In the genomic region with DNA sequence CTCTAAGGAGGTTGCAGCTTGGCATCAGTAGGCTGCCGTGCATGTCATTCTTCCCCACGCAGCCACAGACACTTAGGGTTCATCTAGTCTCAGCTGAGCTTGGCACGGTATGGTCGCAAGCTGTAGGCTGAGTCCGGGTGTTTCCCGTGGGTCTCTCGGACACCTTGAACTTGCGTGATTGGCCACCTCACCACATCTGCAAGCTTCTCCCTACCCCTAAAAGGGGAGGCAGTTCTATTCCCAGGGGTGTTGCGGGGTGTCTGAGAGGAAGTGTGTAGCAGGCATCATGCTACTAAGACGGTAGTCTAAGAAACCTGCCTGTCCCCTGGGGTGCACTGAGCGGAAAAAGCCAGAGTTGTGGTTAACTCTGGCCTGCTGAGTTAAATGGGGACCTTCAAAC, we compare ENCODE assay signal across 28 mouse cellular contexts. TPM values are rescaled to one million over a fixed set of nuclear protein-coding genes. Genes with fewer than 3 reads are reported as not detected.
DNase-seq lines count a peak whose midpoint lies in the region; ATAC-seq and TF ChIP-seq lines count a peak whose summit lies in the region.
"Had no signal": no experiment of that assay in that cellular context is flagged by ENCODE, and none has a peak within 500 bp of the region (broad histone marks: within the 10 kb centered on the region; RNA-seq: fewer than 3 reads in every experiment).

No protein-coding gene starts in this region.

- H3K36me3 ChIP-seq in liver, postnatal 0 days (replicated peaks; ENCODE audit: insufficient read depth, low read length): no peaks in the 10 kb centered on the region
- H3K36me3 ChIP-seq in liver, embryonic 12.5 days: no peaks in the 10 kb centered on the region
- H3K36me3 ChIP-seq in splenic B cell, adult 2 months (ENCODE audit: control insufficient read depth, insufficient read depth, low read length, poor library complexity, severe bottlenecking): peaks cover 2% of the 10 kb centered on the region
- H3K36me3 ChIP-seq: forebrain, embryonic 15.5 days; heart, embryonic 13.5 days; hindbrain, embryonic 15.5 days; kidney, embryonic 15.5 days; lung, embryonic 15.5 days; neural tube, embryonic 12.5 days had no signal

- H3K4me1 ChIP-seq in liver, postnatal 0 days (ENCODE audit: insufficient read depth): peaks cover 16% of the 10 kb centered on the region
- peaks cover 12% of the 10 kb centered on the region for H3K4me1 ChIP-seq in liver, embryonic 12.5 days
- H3K4me1 ChIP-seq: forebrain, embryonic 15.5 days; hindbrain, embryonic 15.5 days; neural tube, embryonic 12.5 days had no signal

- DNase-seq in liver, postnatal 0 days: peak; percentile 60
- peak; percentile 57 for DNase-seq in spleen, adult 12 weeks (ENCODE audit: low spot score)
- peak; percentile 94 for DNase-seq in splenic B cell, adult 2 months (ENCODE audit: low read depth, low spot score)
- no peak for DNase-seq in right cerebral cortex, postnatal 4 days
- DNase-seq in adrenal gland, adult 2 months: no peak
- no peak for DNase-seq in adrenal gland, adult 18-20 months (ENCODE audit: low spot score in 2 of 2)
- DNase-seq: cerebellum, adult 11-12 months; cerebellum, postnatal 10 days; gastrocnemius, postnatal 10 days; heart, adult 18-20 months; heart, postnatal 14 days; kidney, postnatal 36 days; layer of hippocampus, postnatal 36 days; lung, postnatal 36 days; midbrain, embryonic 14.5 days; thymus, postnatal 4 days had no signal

- H3K27me3 ChIP-seq in liver, postnatal 0 days (ENCODE audit: insufficient read depth, low read length): 0 out of 2 replicates have a peak, but pooled peaks cover 4% of the 10 kb centered on the region
- peaks cover 35% of the 10 kb centered on the region for H3K27me3 ChIP-seq in liver, embryonic 12.5 days (replicated peaks)
- no peaks in the 10 kb centered on the region for H3K27me3 ChIP-seq in splenic B cell, adult 2 months (ENCODE audit: control insufficient read depth, insufficient read depth, low read length, poor library complexity, severe bottlenecking)
- H3K27me3 ChIP-seq: forebrain, embryonic 15.5 days; hindbrain, embryonic 15.5 days; kidney, embryonic 15.5 days; lung, embryonic 15.5 days; neural tube, embryonic 12.5 days had no signal

- TF ChIP-seq EP300 in liver, postnatal 0 days (IDR thresholded peaks at IDR 0.05; ENCODE audit: low read depth): no peak

- H3K4me2 ChIP-seq in liver, postnatal 0 days (ENCODE audit: low read depth, low read length): no peak overlapping the region
- no peak overlapping the region for H3K4me2 ChIP-seq in liver, embryonic 12.5 days
- H3K4me2 ChIP-seq: forebrain, embryonic 15.5 days; heart, embryonic 13.5 days; hindbrain, embryonic 15.5 days; kidney, embryonic 15.5 days; lung, embryonic 15.5 days; neural tube, embryonic 12.5 days had no signal

- 61% methylated on average over 11 of the region's 11 CpGs for WGBS in liver, postnatal 0 days (ENCODE audit: insufficient replicate concordance)
- WGBS in liver, embryonic 12.5 days (ENCODE audit: insufficient replicate concordance): 79% methylated on average over 11 of the region's 11 CpGs

- peak; percentile 21; the same call in 1 of the 2 replicates for ATAC-seq in liver, postnatal 0 days
- ATAC-seq in liver, embryonic 12.5 days: no peak
- peak; percentile 7; the same call in 1 of the 2 replicates for ATAC-seq in granulocyte monocyte progenitor cell, adult 5-6 weeks (replicated peaks; ENCODE audit: poor library complexity, severe bottlenecking)
- ATAC-seq: forebrain, embryonic 15.5 days; intestine, postnatal 0 days had no signal

- no peaks in the 10 kb centered on the region for H3K9me3 ChIP-seq in liver, postnatal 0 days (ENCODE audit: low read length)
- no peaks in the 10 kb centered on the region for H3K9me3 ChIP-seq in liver, embryonic 12.5 days (replicated peaks)
- H3K9me3 ChIP-seq: forebrain, embryonic 15.5 days; heart, embryonic 13.5 days; hindbrain, embryonic 15.5 days; kidney, embryonic 15.5 days; lung, embryonic 15.5 days; megakaryocyte, embryonic 14.5 days; neural tube, embryonic 12.5 days had no signal

- no peak overlapping the region for H3K27ac ChIP-seq in liver, postnatal 0 days (ENCODE audit: low read depth)
- no peak overlapping the region for H3K27ac ChIP-seq in liver, embryonic 12.5 days
- H3K27ac ChIP-seq: forebrain, embryonic 15.5 days; heart, embryonic 13.5 days; hindbrain, embryonic 15.5 days; kidney, embryonic 15.5 days; liver, embryonic 14.5 days; lung, embryonic 15.5 days; neural tube, embryonic 12.5 days had no signal

- TF ChIP-seq CTCF in liver, postnatal 0 days (IDR thresholded peaks at IDR 0.05; ENCODE audit: low read depth): no peak

- no peak overlapping the region for H3K9ac ChIP-seq in liver, postnatal 0 days (replicated peaks)
- H3K9ac ChIP-seq in liver, embryonic 12.5 days: no peak overlapping the region
- H3K9ac ChIP-seq: forebrain, embryonic 15.5 days; heart, embryonic 13.5 days; hindbrain, embryonic 15.5 days; kidney, embryonic 15.5 days; liver, embryonic 14.5 days; lung, embryonic 15.5 days; neural tube, embryonic 12.5 days had no signal

- no peak overlapping the region for H3K4me3 ChIP-seq in liver, postnatal 0 days (ENCODE audit: low read depth, low read length)
- H3K4me3 ChIP-seq in liver, embryonic 12.5 days: no peak overlapping the region
- H3K4me3 ChIP-seq: forebrain, embryonic 15.5 days; heart, embryonic 13.5 days; hindbrain, embryonic 15.5 days; kidney, embryonic 15.5 days; lung, embryonic 15.5 days; megakaryocyte, embryonic 14.5 days; neural tube, embryonic 12.5 days had no signal

RNA-seq across cellular contexts. Expression of a gene that starts 4.3 kb away (rescaled TPM):
- 2.4 and 2.5 TPM in 2 replicates for polyA plus RNA-seq in liver, postnatal 0 days (2015; fragmentation: Nextera tagmentation; extraction: Ambion mirVana)
- 1.4 and 1.8 TPM in 2 replicates for polyA plus RNA-seq in liver, embryonic 12.5 days (2016; fragmentation: Nextera tagmentation; extraction: Ambion mirVana)
- 5.7 and 7.8 TPM in 2 replicates for total RNA-seq in granulocyte monocyte progenitor cell, adult 5-6 weeks (2014; fragmentation: Nextera tagmentation)
- total RNA-seq in granulocyte monocyte progenitor cell, adult 5-6 weeks (2017): 9.7 and 16.4 TPM in 2 replicates
- total RNA-seq in adrenal gland, adult 2 months (2021): 1 to 10 TPM; 1.6 to 2.6 TPM
- polyA plus RNA-seq in adrenal gland, adult 2 months (2012; rRNA removed): 3.9 and 5.3 TPM in 2 replicates
- 1 to 10 TPM; 2.8 to 3.2 TPM for total RNA-seq in adrenal gland, adult 18-20 months (2021)

RNA-seq across cellular contexts. Expression of a gene that starts 57.5 kb away (rescaled TPM):
- polyA plus RNA-seq in liver, postnatal 0 days (2015; fragmentation: Nextera tagmentation; extraction: Ambion mirVana): 0.12 TPM in 1 of 2 replicates, not detected in the other
- polyA plus RNA-seq in liver, embryonic 12.5 days (2016; fragmentation: Nextera tagmentation; extraction: Ambion mirVana): not detected in 2 replicates
- total RNA-seq in granulocyte monocyte progenitor cell, adult 5-6 weeks (2014; fragmentation: Nextera tagmentation): 0.88 TPM in 1 of 2 replicates, not detected in the other
- 0.26 TPM in 1 of 2 replicates, not detected in the other for total RNA-seq in granulocyte monocyte progenitor cell, adult 5-6 weeks (2017)
- under 1 TPM; 0.14 TPM for total RNA-seq in adrenal gland, adult 2 months (2021)
- polyA plus RNA-seq in adrenal gland, adult 2 months (2012; rRNA removed): 0.17 and 0.32 TPM in 2 replicates
- total RNA-seq in adrenal gland, adult 18-20 months (2021): not detected
- total RNA-seq: layer of hippocampus, adult 8-10 months; layer of hippocampus, postnatal 36 days had no signal
- polyA plus RNA-seq: forebrain, embryonic 15.5 days; heart, embryonic 13.5 days; hindbrain, embryonic 15.5 days; midbrain, embryonic 14.5 days; neural tube, embryonic 12.5 days had no signal

Comparison
In these comparisons a context has a peak if more than half of its experiments do, and no peak if none do; other contexts are left out.
1. DNase-seq: peak in liver, postnatal 0 days (single experiment), spleen, adult 12 weeks (single experiment) and splenic B cell, adult 2 months (single experiment); none in right cerebral cortex, postnatal 4 days (single experiment), adrenal gland, adult 2 months (single experiment) and adrenal gland, adult 18-20 months (0 of 2).